Mouse (Mus musculus) heart, embryonic 13.5 days (tissue): ENCODE data around the gene Cd55. TPM values are rescaled to one million over a fixed set of nuclear protein-coding genes. Genes with fewer than 3 reads are reported as not detected.
"Not testable (repeated sequence)": the region's sequence is repeated elsewhere in the genome, so short reads cannot be mapped to it uniquely, and the experiment has no call there.

Experiments
- ATAC-seq: fragments of 200-750 bp; cut with Nextera tagmentation; 2 replicates; pipeline ENCODE4 v1.8.0; 2017; ENCODE audit warnings: moderate TSS enrichment; ENCODE audit not compliant: insufficient number of reproducible peaks, low FRiP score, low TSS enrichment; ENCODE audit errors: extremely low read depth
- H3K27ac ChIP-seq: fragments of 300-500 bp; sonication (generic); replicated peaks from 2 replicates; pipeline ENCODE4 v1.5.1; 2015; ENCODE audit warnings: moderate library complexity, mild to moderate bottlenecking, inconsistent platforms
- H3K27me3 ChIP-seq: fragments of 300-500 bp; sonication (generic); replicated peaks from 2 replicates; pipeline ENCODE4 v1.6.1; 2015; ENCODE audit warnings: mild to moderate bottlenecking, inconsistent platforms
- H3K36me3 ChIP-seq: fragments of 300-500 bp; sonication (generic); 2 replicates; pipeline ENCODE4 v1.6.1; 2015; ENCODE audit warnings: mild to moderate bottlenecking, inconsistent platforms
- H3K4me1 ChIP-seq: fragments of 300-500 bp; sonication (generic); 2 replicates; pipeline ENCODE4 v1.6.1; 2015; ENCODE audit warnings: inconsistent platforms
- H3K4me2 ChIP-seq: fragments of 300-500 bp; sonication (generic); 2 replicates; pipeline ENCODE4 v1.6.1; 2015; ENCODE audit warnings: inconsistent platforms, mild to moderate bottlenecking, moderate library complexity
- H3K4me3 ChIP-seq: fragments of 300-500 bp; sonication (generic); 2 replicates; pipeline ENCODE4 v1.5.1; 2015; ENCODE audit warnings: moderate library complexity, mild to moderate bottlenecking, inconsistent platforms
- H3K9ac ChIP-seq: fragments of 300-500 bp; sonication (generic); 2 replicates; pipeline ENCODE4 v1.6.1; 2015; ENCODE audit warnings: inconsistent platforms, mild to moderate bottlenecking, moderate library complexity
- H3K9me3 ChIP-seq: fragments of 300-500 bp; sonication (generic); 2 replicates; pipeline ENCODE4 v1.6.1; 2016; ENCODE audit warnings: inconsistent platforms
- WGBS: fragments of 180-500 bp; shearing (Covaris S2); methylation state at CpG from one replicate; pipeline ENCODE4 v1.1.7; 2015; ENCODE audit warnings: mixed read lengths; 5-methylcytosine and 5-hydroxymethylcytosine counted together
- polyA plus RNA-seq: library from polyadenylated mRNA; unstranded; fragments of >200 nt; fragmentation: Nextera tagmentation; extraction: Ambion mirVana; gene quantifications from 2 replicates; pipeline ENCODE4 v1.2.1, GENCODE M21; 2015

The Cd55 gene
- polyA plus RNA-seq, 1 experiment from 2014 or later: 11.1 TPM

- H3K4me2 ChIP-seq: no peak overlapping the region
- ATAC-seq: no peak
- H3K27ac ChIP-seq: no peak overlapping the region
- H3K9ac ChIP-seq: no peak overlapping the region
- H3K27me3 ChIP-seq: no peaks in the 10 kb centered on the region
- 67% methylated on average over 6 of the region's 6 CpGs for WGBS
- H3K9me3 ChIP-seq: no peaks in the 10 kb centered on the region
- no peak overlapping the region for H3K4me3 ChIP-seq
- H3K4me1 ChIP-seq: no peaks in the 10 kb centered on the region
- H3K36me3 ChIP-seq: no peaks in the 10 kb centered on the region
These were observed 12.4 kb upstream of the Cd55 start for GRCm38 (mm10) chr1:130474936-130475335.

- Histone ChIP-seq H3K9ac (no peak overlapping the region), H3K4me2 (no peak overlapping the region), H3K27ac (no peak overlapping the region), H3K4me1 (no peaks in the 10 kb centered on the region), H3K36me3 (no peaks in the 10 kb centered on the region), H3K9me3 (no peaks in the 10 kb centered on the region), H3K27me3 (no peaks in the 10 kb centered on the region), H3K4me3 (no peak overlapping the region)
- ATAC-seq: no peak
- 23% methylated on average over 1 of the region's 1 CpGs for WGBS
These were observed 11.7 kb upstream of the Cd55 start for GRCm38 (mm10) chr1:130474226-130474625.

- Histone ChIP-seq H3K4me3 (no peak overlapping the region), H3K36me3 (no peaks in the 10 kb centered on the region), H3K9me3 (no peaks in the 10 kb centered on the region), H3K4me2 (no peak overlapping the region), H3K9ac (no peak overlapping the region), H3K27me3 (no peaks in the 10 kb centered on the region), H3K4me1 (no peaks in the 10 kb centered on the region), H3K27ac (no peak overlapping the region)
- WGBS: 71% methylated on average over 4 of the region's 4 CpGs
- no peak for ATAC-seq
These were observed 7.5 kb upstream of the Cd55 start for GRCm38 (mm10) chr1:130470074-130470473.

GRCm38 (mm10) chr1:130467453-130467852 lies 4.9 kb upstream of the Cd55 start:
- no peak overlapping the region for H3K4me3 ChIP-seq
- H3K4me1 ChIP-seq: peaks cover 5% of the 10 kb centered on the region
- no peak for ATAC-seq
- H3K36me3 ChIP-seq: no peaks in the 10 kb centered on the region
- no peak overlapping the region for H3K9ac ChIP-seq
- 0 out of 2 replicates have a peak overlapping the region, but pooled peaks have one; percentile 20 for H3K27ac ChIP-seq
- H3K9me3 ChIP-seq: no peaks in the 10 kb centered on the region
- WGBS: 49% methylated on average over 2 of the region's 2 CpGs
- no peak overlapping the region for H3K4me2 ChIP-seq
- no peaks in the 10 kb centered on the region for H3K27me3 ChIP-seq

- Histone ChIP-seq H3K27ac (no peak overlapping the region), H3K36me3 (no peaks in the 10 kb centered on the region), H3K9ac (no peak overlapping the region), H3K9me3 (no peaks in the 10 kb centered on the region), H3K4me1 (peaks cover 5% of the 10 kb centered on the region), H3K4me2 (no peak overlapping the region), H3K4me3 (no peak overlapping the region), H3K27me3 (no peaks in the 10 kb centered on the region)
- ATAC-seq: no peak
These were observed 1.6 kb upstream of the Cd55 start for GRCm38 (mm10) chr1:130464173-130464572.

- Histone ChIP-seq H3K27ac (peak overlapping the region; percentile 32; the same call in 1 of the 2 replicates), H3K9me3 (no peaks in the 10 kb centered on the region), H3K36me3 (no peaks in the 10 kb centered on the region), H3K4me2 (peak overlapping the region; percentile 93), H3K4me3 (peak overlapping the region; percentile 81), H3K27me3 (no peaks in the 10 kb centered on the region), H3K9ac (peak overlapping the region; percentile 84), H3K4me1 (peaks cover 5% of the 10 kb centered on the region)
- peak; percentile 37; the same call in 1 of the 2 replicates for ATAC-seq
- WGBS: 8% methylated on average over 4 of the region's 4 CpGs
These were observed 323 bp upstream of the Cd55 start for GRCm38 (mm10) chr1:130462867-130463266.

GRCm38 (mm10) chr1:130455111-130455510 lies 7.4 kb downstream of the Cd55 start:
- Histone ChIP-seq H3K4me2 (no peak overlapping the region), H3K9ac (no peak overlapping the region), H3K4me3 (no peak overlapping the region), H3K27me3 (no peaks in the 10 kb centered on the region), H3K36me3 (no peaks in the 10 kb centered on the region), H3K27ac (no peak overlapping the region), H3K4me1 (no peaks in the 10 kb centered on the region), H3K9me3 (no peaks in the 10 kb centered on the region)
- WGBS: 85% methylated on average over 2 of the region's 2 CpGs
- ATAC-seq: no peak

- not testable (repeated sequence) for H3K4me3 ChIP-seq, H3K9ac ChIP-seq, ATAC-seq, H3K27ac ChIP-seq, H3K27me3 ChIP-seq, H3K4me1 ChIP-seq, H3K9me3 ChIP-seq, H3K36me3 ChIP-seq, H3K4me2 ChIP-seq
- 72% methylated on average over 1 of the region's 1 CpGs for WGBS
These were observed 19.6 kb downstream of the Cd55 start for GRCm38 (mm10) chr1:130442930-130443329.

- no peaks in the 10 kb centered on the region for H3K27me3 ChIP-seq
- ATAC-seq: no peak
- no peak overlapping the region for H3K4me2 ChIP-seq
- 0 out of 2 replicates have a peak, but pooled peaks cover 3% of the 10 kb centered on the region for H3K4me1 ChIP-seq
- H3K27ac ChIP-seq: no peak overlapping the region
- WGBS: 62% methylated on average over 4 of the region's 4 CpGs
- H3K36me3 ChIP-seq: 0 out of 2 replicates have a peak, but pooled peaks cover 3% of the 10 kb centered on the region
- no peak overlapping the region for H3K4me3 ChIP-seq
- no peak overlapping the region for H3K9ac ChIP-seq
- H3K9me3 ChIP-seq: no peaks in the 10 kb centered on the region
These were observed 31.6 kb downstream of the Cd55 start for GRCm38 (mm10) chr1:130430920-130431319.

GRCm38 (mm10) chr1:130428667-130429066 lies 33.9 kb downstream of the Cd55 start:
- H3K36me3 ChIP-seq, H3K4me3 ChIP-seq, H3K27me3 ChIP-seq, H3K4me1 ChIP-seq, H3K4me2 ChIP-seq, ATAC-seq, H3K27ac ChIP-seq, H3K9ac ChIP-seq, H3K9me3 ChIP-seq: not testable (repeated sequence)

- H3K9me3 ChIP-seq, H3K4me3 ChIP-seq, H3K27me3 ChIP-seq, ATAC-seq, H3K9ac ChIP-seq, H3K36me3 ChIP-seq, H3K27ac ChIP-seq, H3K4me2 ChIP-seq: not testable (repeated sequence)
- WGBS: 51% methylated on average over 3 of the region's 3 CpGs
- H3K4me1 ChIP-seq: peaks cover 10% of the 10 kb centered on the region
These were observed 35.2 kb downstream of the Cd55 start for GRCm38 (mm10) chr1:130427175-130427853.

- H3K4me2 ChIP-seq: peak within 1 kb of the TSS; percentile 54
- H3K4me3 ChIP-seq: peak within 1 kb of the TSS; percentile 16; the same call in 1 of the 2 replicates
- H3K27ac ChIP-seq: no peak within 1 kb of the TSS
These were observed 39.9 kb downstream of the Cd55 start, which contains the start of gene Cd55b for GRCm38 (mm10) chr1:130422664-130423111. Gene Cd55b (minus strand): TSS chr1:130423009.

More at GRCm38 (mm10) chr1:130422664-130423111, 39.9 kb downstream of the Cd55 start, which contains the start of gene Cd55b:
- ATAC-seq: no peak
- Histone ChIP-seq H3K9ac (no peak within 1 kb of the TSS), H3K36me3 (no peaks in the 10 kb centered on the region), H3K4me1 (peaks cover 9% of the 10 kb centered on the region), H3K9me3 (no peaks in the 10 kb centered on the region), H3K27me3 (no peaks in the 10 kb centered on the region)
- WGBS: 35% methylated on average over 18 of the region's 18 CpGs
